Mouse (Mus musculus) erythroblast, embryonic 14.5 days (primary cell): ENCODE data around the gene Myh7.

Experiments used
- GATA1 ChIP-seq: IDR thresholded peaks from 2 replicates; pipeline ENCODE4 v1.6.1; 2012; ENCODE audit warnings: low read length, inconsistent platforms, mixed read lengths
- TAL1 ChIP-seq: IDR thresholded peaks from 3 replicates; pipeline ENCODE4 v1.6.1; 2012; ENCODE audit warnings: low read length, inconsistent platforms, mixed read lengths

GRCm38 (mm10) chr14:54954474-54954873 is 40.0 kb downstream of the Myh7 start:
- TF ChIP-seq TAL1: no peak
- TF ChIP-seq GATA1: no peak
